Mouse (Mus musculus) T-helper 17 cell (primary cell): ENCODE results near the gene Slc38a9.

Experiments
- in situ Hi-C, 2 experiments: fragments of 300-600 bp; cut with MboI, MseI; formaldehyde crosslinking; loops; 1 replicate in 1 of 2; 2 replicates in 1 of 2; pipeline ENCODE4 v1.15.1; 2025; ENCODE audit warnings: high pct_unique_total_duplicates in 2 of 2

The Slc38a9 gene

GRCm38 (mm10) chr13:112744061-112744849 lies 83.7 kb downstream of the Slc38a9 start:
- in situ Hi-C loops = no loop called here

- in situ Hi-C loops = no loop called here
These were observed 85.6 kb downstream of the Slc38a9 start for GRCm38 (mm10) chr13:112745936-112746694.

GRCm38 (mm10) chr13:112746695-112747055 lies 86.1 kb downstream of the Slc38a9 start:
- in situ Hi-C loops = no loop called here

GRCm38 (mm10) chr13:112747808-112748430 lies 87.4 kb downstream of the Slc38a9 start:
- in situ Hi-C loops = no loop called here

GRCm38 (mm10) chr13:112748808-112749510 lies 88.4 kb downstream of the Slc38a9 start:
- in situ Hi-C loops = no loop called here

- in situ Hi-C loops = no loop called here
These were observed 89.3 kb downstream of the Slc38a9 start for GRCm38 (mm10) chr13:112749881-112750280.

GRCm38 (mm10) chr13:112751454-112752308 lies 91.1 kb downstream of the Slc38a9 start:
- in situ Hi-C loops = no loop called here

- in situ Hi-C loops = no loop called here
These were observed 91.9 kb downstream of the Slc38a9 start for GRCm38 (mm10) chr13:112752309-112752975.

- in situ Hi-C loops = no loop called here
These were observed 93.0 kb downstream of the Slc38a9 start for GRCm38 (mm10) chr13:112753522-112753921.

GRCm38 (mm10) chr13:112754871-112755270 lies 94.3 kb downstream of the Slc38a9 start:
- in situ Hi-C loops = no loop called here

- in situ Hi-C loops = no loop called here
These were observed 95.0 kb downstream of the Slc38a9 start for GRCm38 (mm10) chr13:112755507-112756010.

GRCm38 (mm10) chr13:112757395-112757794 lies 96.8 kb downstream of the Slc38a9 start:
- in situ Hi-C loops = no loop called here

- in situ Hi-C loops = no loop called here
These were observed 98.1 kb downstream of the Slc38a9 start for GRCm38 (mm10) chr13:112758546-112759090.

- in situ Hi-C loops = no loop called here
These were observed 98.8 kb downstream of the Slc38a9 start for GRCm38 (mm10) chr13:112759364-112759763.

GRCm38 (mm10) chr13:112759777-112760537 lies 99.4 kb downstream of the Slc38a9 start:
- in situ Hi-C loops = no loop called here

GRCm38 (mm10) chr13:112760538-112760881 lies 100.0 kb downstream of the Slc38a9 start:
- in situ Hi-C loops = no loop called here

GRCm38 (mm10) chr13:112761787-112762186 lies 101.2 kb downstream of the Slc38a9 start:
- in situ Hi-C loops = no loop called here

- in situ Hi-C loops = no loop called here
These were observed 102.0 kb downstream of the Slc38a9 start for GRCm38 (mm10) chr13:112762548-112762947.

- in situ Hi-C loops = no loop called here
These were observed 103.1 kb downstream of the Slc38a9 start for GRCm38 (mm10) chr13:112763531-112764091.
